Mouse (Mus musculus) intestine, embryonic 16.5 days (tissue): ENCODE results near the gene Atp6v0a4. TPM values are rescaled to one million over a fixed set of nuclear protein-coding genes. Genes with fewer than 3 reads are reported as not detected.

Source experiments
- ATAC-seq: fragments of 200-750 bp; cut with Nextera tagmentation; 2 replicates; pipeline ENCODE4 v1.8.0; 2017; ENCODE audit warnings: moderate TSS enrichment, moderate library complexity
- H3K27ac ChIP-seq: fragments of 300-500 bp; sonication (generic); 2 replicates; pipeline ENCODE4 v1.5.1; 2014; ENCODE audit warnings: mild to moderate bottlenecking, low read length
- H3K27me3 ChIP-seq: fragments of 300-500 bp; sonication (generic); replicated peaks from 2 replicates; pipeline ENCODE4 v1.6.1; 2014; ENCODE audit warnings: low read length, control low read depth, mixed read lengths; ENCODE audit not compliant: control insufficient read depth, insufficient read depth
- H3K36me3 ChIP-seq: fragments of 300-500 bp; sonication (generic); 2 replicates; pipeline ENCODE4 v1.6.1; 2014; ENCODE audit warnings: low read length, control low read depth; ENCODE audit not compliant: control insufficient read depth, insufficient read depth
- H3K4me1 ChIP-seq: fragments of 300-500 bp; sonication (generic); 2 replicates; pipeline ENCODE4 v1.6.1; 2014; ENCODE audit warnings: low read length, control low read depth, mixed read lengths; ENCODE audit not compliant: control insufficient read depth, insufficient read depth
- H3K4me2 ChIP-seq: fragments of 300-500 bp; sonication (generic); 2 replicates; pipeline ENCODE4 v1.6.1; 2014; ENCODE audit warnings: low read depth, low read length, control low read depth
- H3K4me3 ChIP-seq: fragments of 300-500 bp; sonication (generic); 2 replicates; pipeline ENCODE4 v1.5.1; 2014; ENCODE audit warnings: mild to moderate bottlenecking, low read length
- H3K9ac ChIP-seq: fragments of 300-500 bp; sonication (generic); 2 replicates; pipeline ENCODE4 v1.6.1; 2014; ENCODE audit warnings: low read depth, low read length
- H3K9me3 ChIP-seq: fragments of 300-500 bp; sonication (generic); 2 replicates; pipeline ENCODE4 v1.6.1; 2016; ENCODE audit warnings: low read length, control low read depth; ENCODE audit not compliant: control insufficient read depth
- WGBS: fragments of 180-500 bp; shearing (Covaris S2); extraction: QIAGEN DNeasy Blood & Tissue Kit; methylation state at CpG from one replicate; pipeline ENCODE4 v1.1.7; 2014; 5-methylcytosine and 5-hydroxymethylcytosine counted together
- polyA plus RNA-seq: library from polyadenylated mRNA; unstranded; fragments of >200 nt; fragmentation: Nextera tagmentation; extraction: Ambion mirVana; gene quantifications from 2 replicates; pipeline ENCODE4 v1.2.1, GENCODE M21; 2015

The Atp6v0a4 gene
- polyA plus RNA-seq, 1 experiment from 2014 or later, result 5.4 TPM

GRCm38 (mm10) chr6:38096961-38097370 is 27.4 kb downstream of the Atp6v0a4 start:
- Histone ChIP-seq H3K4me3 (no peak overlapping the region), H3K4me1 (peaks cover 10% of the 10 kb centered on the region), H3K9ac (peak overlapping the region; percentile 27; the same call in 1 of the 2 replicates), H3K9me3 (no peaks in the 10 kb centered on the region), H3K27me3 (no peaks in the 10 kb centered on the region), H3K4me2 (peak overlapping the region; percentile 28), H3K36me3 (no peaks in the 10 kb centered on the region), H3K27ac (peak overlapping the region; percentile 58)
- WGBS, result 48% methylated on average over 5 of the region's 5 CpGs
- ATAC-seq, result peak; percentile 94

- Histone ChIP-seq H3K4me1 (peaks cover 10% of the 10 kb centered on the region), H3K4me2 (no peak overlapping the region), H3K9ac (no peak overlapping the region), H3K36me3 (no peaks in the 10 kb centered on the region), H3K4me3 (no peak overlapping the region), H3K27me3 (no peaks in the 10 kb centered on the region), H3K27ac (no peak overlapping the region), H3K9me3 (no peaks in the 10 kb centered on the region)
- 88% methylated on average over 10 of the region's 10 CpGs for WGBS
- no peak for ATAC-seq
Measured at GRCm38 (mm10) chr6:38094701-38095100, 29.7 kb downstream of the Atp6v0a4 start.

GRCm38 (mm10) chr6:38092539-38092938 is 31.8 kb downstream of the Atp6v0a4 start:
- H3K27me3 ChIP-seq, result no peaks in the 10 kb centered on the region
- no peak overlapping the region for H3K9ac ChIP-seq

GRCm38 (mm10) chr6:38087242-38088026 is 37.0 kb downstream of the Atp6v0a4 start:
- Histone ChIP-seq H3K36me3 (no peaks in the 10 kb centered on the region), H3K27ac (no peak overlapping the region), H3K4me3 (no peak overlapping the region), H3K4me1 (no peaks in the 10 kb centered on the region), H3K4me2 (no peak overlapping the region), H3K27me3 (no peaks in the 10 kb centered on the region), H3K9ac (no peak overlapping the region), H3K9me3 (no peaks in the 10 kb centered on the region)
- no peak for ATAC-seq
- WGBS, result 67% methylated on average over 9 of the region's 9 CpGs

More at GRCm38 (mm10) chr6:38092539-38092938, 31.8 kb downstream of the Atp6v0a4 start:
- WGBS, result 94% methylated on average over 8 of the region's 8 CpGs
- Histone ChIP-seq H3K36me3 (no peaks in the 10 kb centered on the region), H3K4me1 (peaks cover 10% of the 10 kb centered on the region), H3K27ac (no peak overlapping the region), H3K4me2 (no peak overlapping the region), H3K9me3 (no peaks in the 10 kb centered on the region), H3K4me3 (no peak overlapping the region)
- no peak for ATAC-seq

GRCm38 (mm10) chr6:38083204-38083603 is 41.2 kb downstream of the Atp6v0a4 start:
- Histone ChIP-seq H3K9me3 (no peaks in the 10 kb centered on the region), H3K27me3 (no peaks in the 10 kb centered on the region), H3K4me2 (no peak overlapping the region), H3K36me3 (no peaks in the 10 kb centered on the region), H3K27ac (no peak overlapping the region), H3K9ac (no peak overlapping the region), H3K4me1 (peaks cover 7% of the 10 kb centered on the region; the same call in 1 of the 2 replicates), H3K4me3 (no peak overlapping the region)
- no peak for ATAC-seq
- 35% methylated on average over 4 of the region's 4 CpGs for WGBS

- H3K4me2 ChIP-seq, result no peak overlapping the region
- peaks cover 7% of the 10 kb centered on the region; the same call in 1 of the 2 replicates for H3K4me1 ChIP-seq
- no peaks in the 10 kb centered on the region for H3K36me3 ChIP-seq
- H3K27me3 ChIP-seq, result no peaks in the 10 kb centered on the region
- no peak overlapping the region for H3K4me3 ChIP-seq
- H3K9ac ChIP-seq, result no peak overlapping the region
- peak; percentile 55; the same call in 1 of the 2 replicates for ATAC-seq
- WGBS, result 45% methylated on average over 11 of the region's 11 CpGs
- peak overlapping the region; percentile 30; the same call in 1 of the 2 replicates for H3K27ac ChIP-seq
- H3K9me3 ChIP-seq, result no peaks in the 10 kb centered on the region
Measured at GRCm38 (mm10) chr6:38081727-38082341, 42.6 kb downstream of the Atp6v0a4 start.

GRCm38 (mm10) chr6:38080364-38080763 is 44.0 kb downstream of the Atp6v0a4 start:
- 61% methylated on average over 4 of the region's 4 CpGs for WGBS
- H3K9me3 ChIP-seq, result no peaks in the 10 kb centered on the region
- H3K4me2 ChIP-seq, result no peak overlapping the region
- H3K4me3 ChIP-seq, result no peak overlapping the region
- H3K4me1 ChIP-seq, result peaks cover 7% of the 10 kb centered on the region; the same call in 1 of the 2 replicates
- H3K36me3 ChIP-seq, result no peaks in the 10 kb centered on the region
- no peak overlapping the region for H3K9ac ChIP-seq
- no peaks in the 10 kb centered on the region for H3K27me3 ChIP-seq
- ATAC-seq, result no peak
- no peak overlapping the region for H3K27ac ChIP-seq

GRCm38 (mm10) chr6:38073592-38073991 is 50.8 kb downstream of the Atp6v0a4 start:
- ATAC-seq, result no peak
- no peaks in the 10 kb centered on the region for H3K9me3 ChIP-seq
- no peaks in the 10 kb centered on the region for H3K27me3 ChIP-seq
- H3K27ac ChIP-seq, result no peak overlapping the region
- H3K9ac ChIP-seq, result no peak overlapping the region
- WGBS, result 88% methylated on average over 3 of the region's 3 CpGs
- peaks cover 2% of the 10 kb centered on the region; the same call in 1 of the 2 replicates for H3K4me1 ChIP-seq
- no peaks in the 10 kb centered on the region for H3K36me3 ChIP-seq
- H3K4me3 ChIP-seq, result no peak overlapping the region
- H3K4me2 ChIP-seq, result no peak overlapping the region

GRCm38 (mm10) chr6:38072137-38072796 is 52.1 kb downstream of the Atp6v0a4 start:
- H3K4me1 ChIP-seq, result peaks cover 2% of the 10 kb centered on the region; the same call in 1 of the 2 replicates
- WGBS, result 65% methylated on average over 5 of the region's 5 CpGs

More at GRCm38 (mm10) chr6:38072137-38072796, 52.1 kb downstream of the Atp6v0a4 start:
- ATAC-seq, result no peak
- H3K27ac ChIP-seq, result no peak overlapping the region
- no peak overlapping the region for H3K4me2 ChIP-seq
- no peak overlapping the region for H3K9ac ChIP-seq
- no peaks in the 10 kb centered on the region for H3K27me3 ChIP-seq
- no peaks in the 10 kb centered on the region for H3K9me3 ChIP-seq
- H3K4me3 ChIP-seq, result no peak overlapping the region
- no peaks in the 10 kb centered on the region for H3K36me3 ChIP-seq
